Mouse (Mus musculus) midbrain, embryonic 15.5 days (tissue): Measurements from ENCODE around the gene Stard3. TPM values are rescaled to one million over a fixed set of nuclear protein-coding genes. Genes with fewer than 3 reads are reported as not detected.
A peak's percentile ranks its signal among the peaks of the same experiment; 100 is the strongest.

Experiments
- ATAC-seq: fragments of 200-750 bp; cut with Nextera tagmentation; replicated peaks from 2 replicates; pipeline ENCODE4 v1.8.0; 2017; ENCODE audit warnings: moderate TSS enrichment
- H3K27ac ChIP-seq: fragments of 300-500 bp; sonication (generic); 2 replicates; pipeline ENCODE4 v1.5.1; 2015; ENCODE audit warnings: mild to moderate bottlenecking, inconsistent platforms
- H3K27me3 ChIP-seq: fragments of 300-500 bp; sonication (generic); replicated peaks from 2 replicates; pipeline ENCODE4 v1.6.1; 2015; ENCODE audit warnings: inconsistent platforms
- H3K36me3 ChIP-seq: fragments of 300-500 bp; sonication (generic); replicated peaks from 2 replicates; pipeline ENCODE4 v1.6.1; 2015; ENCODE audit warnings: inconsistent platforms
- H3K4me1 ChIP-seq: fragments of 300-500 bp; sonication (generic); 2 replicates; pipeline ENCODE4 v1.6.1; 2015; ENCODE audit warnings: inconsistent platforms
- H3K4me2 ChIP-seq: fragments of 300-500 bp; sonication (generic); 2 replicates; pipeline ENCODE4 v1.6.1; 2015; ENCODE audit warnings: inconsistent platforms, mild to moderate bottlenecking, moderate library complexity
- H3K4me3 ChIP-seq: fragments of 300-500 bp; sonication (generic); 2 replicates; pipeline ENCODE4 v1.5.1; 2015; ENCODE audit warnings: mild to moderate bottlenecking, inconsistent platforms
- H3K9ac ChIP-seq: fragments of 300-500 bp; sonication (generic); 2 replicates; pipeline ENCODE4 v1.6.1; 2015; ENCODE audit warnings: mild to moderate bottlenecking, inconsistent platforms
- H3K9me3 ChIP-seq: fragments of 300-500 bp; sonication (generic); 2 replicates; pipeline ENCODE4 v1.6.1; 2016; ENCODE audit warnings: inconsistent platforms
- WGBS: fragments of 180-500 bp; shearing (Covaris S2); methylation state at CpG from one replicate; pipeline ENCODE4 v1.1.7; 2015; ENCODE audit warnings: mixed read lengths; 5-methylcytosine and 5-hydroxymethylcytosine counted together
- polyA plus RNA-seq: library from polyadenylated mRNA; unstranded; fragments of >200 nt; fragmentation: Nextera tagmentation; extraction: Ambion mirVana; gene quantifications from 2 replicates; pipeline ENCODE4 v1.2.1, GENCODE M21; 2015

The Stard3 gene
- polyA plus RNA-seq, 1 experiment from 2014 or later, result 44.6 TPM

- Histone ChIP-seq H3K27ac (no peak overlapping the region), H3K36me3 (no peaks in the 10 kb centered on the region), H3K27me3 (peaks cover 67% of the 10 kb centered on the region), H3K9ac (no peak overlapping the region), H3K9me3 (no peaks in the 10 kb centered on the region), H3K4me1 (peaks cover 34% of the 10 kb centered on the region), H3K4me3 (no peak overlapping the region), H3K4me2 (no peak overlapping the region)
- WGBS, result 70% methylated on average over 4 of the region's 4 CpGs
- ATAC-seq, result no peak
Measured at GRCm38 (mm10) chr11:98341174-98341573, 17.0 kb upstream of the Stard3 start.

GRCm38 (mm10) chr11:98342000-98342945 lies 15.9 kb upstream of the Stard3 start:
- Histone ChIP-seq H3K36me3 (no peaks in the 10 kb centered on the region), H3K27me3 (peaks cover 66% of the 10 kb centered on the region), H3K9me3 (no peaks in the 10 kb centered on the region), H3K9ac (no peak overlapping the region), H3K4me3 (peak overlapping the region; percentile 27), H3K27ac (peak overlapping the region; percentile 17; the same call in 1 of the 2 replicates), H3K4me1 (peaks cover 34% of the 10 kb centered on the region), H3K4me2 (peak overlapping the region; percentile 50)
- WGBS, result 2% methylated on average over 29 of the region's 29 CpGs
- ATAC-seq, result peak; percentile 16; the same call in 1 of the 2 replicates

- 1% methylated on average over 14 of the region's 14 CpGs for WGBS
- H3K9ac ChIP-seq, result no peak overlapping the region
- H3K4me1 ChIP-seq, result peaks cover 32% of the 10 kb centered on the region
- H3K4me2 ChIP-seq, result peak overlapping the region; percentile 36
- no peak overlapping the region for H3K4me3 ChIP-seq
- H3K27me3 ChIP-seq, result peaks cover 69% of the 10 kb centered on the region
- H3K27ac ChIP-seq, result no peak overlapping the region
- no peaks in the 10 kb centered on the region for H3K9me3 ChIP-seq
- H3K36me3 ChIP-seq, result no peaks in the 10 kb centered on the region
- ATAC-seq, result no peak
Measured at GRCm38 (mm10) chr11:98345253-98345652, 12.9 kb upstream of the Stard3 start.

GRCm38 (mm10) chr11:98346168-98346567 lies 12.0 kb upstream of the Stard3 start:
- no peak for ATAC-seq
- 6% methylated on average over 9 of the region's 9 CpGs for WGBS
- no peaks in the 10 kb centered on the region for H3K9me3 ChIP-seq
- H3K36me3 ChIP-seq, result no peaks in the 10 kb centered on the region
- H3K4me3 ChIP-seq, result no peak overlapping the region
- peaks cover 28% of the 10 kb centered on the region for H3K4me1 ChIP-seq
- H3K27me3 ChIP-seq, result peaks cover 71% of the 10 kb centered on the region
- no peak overlapping the region for H3K27ac ChIP-seq
- H3K9ac ChIP-seq, result no peak overlapping the region
- H3K4me2 ChIP-seq, result no peak overlapping the region

- peak overlapping the region; percentile 99 for H3K4me2 ChIP-seq
- WGBS, result under 1% methylated on average over 12 of the region's 12 CpGs
- H3K4me3 ChIP-seq, result no peak overlapping the region; the same call in 1 of the 2 replicates
- no peak overlapping the region; the same call in 1 of the 2 replicates for H3K9ac ChIP-seq
- peaks cover 20% of the 10 kb centered on the region for H3K4me1 ChIP-seq
- no peak overlapping the region for H3K27ac ChIP-seq
- H3K9me3 ChIP-seq, result no peaks in the 10 kb centered on the region
- no peaks in the 10 kb centered on the region for H3K36me3 ChIP-seq
- ATAC-seq, result no peak; the same call in 1 of the 2 replicates
- peaks cover 72% of the 10 kb centered on the region for H3K27me3 ChIP-seq
Measured at GRCm38 (mm10) chr11:98347385-98348082, 10.6 kb upstream of the Stard3 start.

GRCm38 (mm10) chr11:98348083-98348961 lies 9.8 kb upstream of the Stard3 start, which contains the start of gene Ppp1r1b:
Ppp1r1b (plus strand) TSS chr11:98348404.
- peak; percentile 72 for ATAC-seq
- Histone ChIP-seq H3K4me3 (peak within 1 kb of the TSS; percentile 58), H3K27me3 (peaks cover 72% of the 10 kb centered on the region)

GRCm38 (mm10) chr11:98349308-98349707 lies 8.9 kb upstream of the Stard3 start:
- peaks cover 20% of the 10 kb centered on the region for H3K4me1 ChIP-seq
- H3K9me3 ChIP-seq, result no peaks in the 10 kb centered on the region
- peak overlapping the region; percentile 99 for H3K4me2 ChIP-seq
- WGBS, result 2% methylated on average over 9 of the region's 9 CpGs
- ATAC-seq, result no peak
- no peak overlapping the region for H3K27ac ChIP-seq
- H3K36me3 ChIP-seq, result no peaks in the 10 kb centered on the region
- H3K27me3 ChIP-seq, result peaks cover 65% of the 10 kb centered on the region
- H3K4me3 ChIP-seq, result peak overlapping the region; percentile 58
- H3K9ac ChIP-seq, result no peak overlapping the region

More at GRCm38 (mm10) chr11:98348083-98348961, 9.8 kb upstream of the Stard3 start, which contains the start of gene Ppp1r1b:
- Histone ChIP-seq H3K9me3 (no peaks in the 10 kb centered on the region), H3K27ac (no peak within 1 kb of the TSS), H3K9ac (peak within 1 kb of the TSS; percentile 54), H3K36me3 (no peaks in the 10 kb centered on the region), H3K4me1 (peaks cover 20% of the 10 kb centered on the region), H3K4me2 (peak within 1 kb of the TSS; percentile 99)
- WGBS, result 2% methylated on average over 48 of the region's 55 CpGs

- H3K9me3 ChIP-seq, result no peaks in the 10 kb centered on the region
- 73% methylated on average over 18 of the region's 18 CpGs for WGBS
- no peak overlapping the region for H3K27ac ChIP-seq
- peaks cover 63% of the 10 kb centered on the region for H3K27me3 ChIP-seq
- ATAC-seq, result no peak
- H3K4me3 ChIP-seq, result no peak overlapping the region
- peaks cover 22% of the 10 kb centered on the region for H3K4me1 ChIP-seq
- H3K4me2 ChIP-seq, result no peak overlapping the region
- H3K9ac ChIP-seq, result no peak overlapping the region
- H3K36me3 ChIP-seq, result no peaks in the 10 kb centered on the region
Measured at GRCm38 (mm10) chr11:98352272-98352990, 5.7 kb upstream of the Stard3 start.

GRCm38 (mm10) chr11:98353651-98354211 lies 4.4 kb upstream of the Stard3 start:
- WGBS, result 29% methylated on average over 8 of the region's 8 CpGs
- Histone ChIP-seq H3K9me3 (no peaks in the 10 kb centered on the region), H3K9ac (no peak overlapping the region), H3K4me1 (peaks cover 16% of the 10 kb centered on the region), H3K4me3 (no peak overlapping the region), H3K36me3 (no peaks in the 10 kb centered on the region), H3K27ac (no peak overlapping the region), H3K4me2 (no peak overlapping the region), H3K27me3 (peaks cover 51% of the 10 kb centered on the region)
- no peak for ATAC-seq

- no peaks in the 10 kb centered on the region for H3K9me3 ChIP-seq
- no peak overlapping the region for H3K4me3 ChIP-seq
- H3K36me3 ChIP-seq, result no peaks in the 10 kb centered on the region
- peaks cover 44% of the 10 kb centered on the region for H3K27me3 ChIP-seq
- WGBS, result 65% methylated on average over 14 of the region's 14 CpGs
- peaks cover 17% of the 10 kb centered on the region for H3K4me1 ChIP-seq
- H3K27ac ChIP-seq, result no peak overlapping the region
- no peak overlapping the region for H3K4me2 ChIP-seq
- ATAC-seq, result no peak
- no peak overlapping the region for H3K9ac ChIP-seq
Measured at GRCm38 (mm10) chr11:98354445-98354844, 3.7 kb upstream of the Stard3 start.
